Mouse (Mus musculus): ENCODE data around the gene Siglecf.
A peak's percentile ranks its signal among the peaks of the same experiment; 100 is the strongest.

Gene Siglecf

DNA sequence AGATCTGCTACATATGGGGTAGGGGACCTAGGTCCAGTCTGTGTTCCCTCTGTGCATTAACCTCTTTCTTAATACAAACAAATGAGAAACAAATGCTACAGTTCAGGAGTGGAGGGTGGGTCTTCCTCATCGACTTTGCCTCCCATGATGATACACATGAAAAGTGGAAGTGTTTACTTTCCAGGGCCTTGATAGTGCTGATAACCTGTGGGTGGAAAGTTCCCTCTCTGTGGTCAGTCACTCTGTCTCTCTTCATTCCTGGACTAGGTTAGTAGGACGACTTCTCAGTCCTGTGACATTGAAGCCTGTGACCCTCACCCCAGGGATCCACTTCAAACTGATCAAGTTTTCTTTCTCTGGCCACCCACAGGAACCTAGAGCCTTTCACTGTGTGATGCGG lies at the start of gene Siglecf:
Gene Siglecf, plus strand, starts transcription at position 188 of the 400 bp plus-strand sequence.
- no peak for DNase-seq (ENCODE audit: low read depth, low spot score)

DNA sequence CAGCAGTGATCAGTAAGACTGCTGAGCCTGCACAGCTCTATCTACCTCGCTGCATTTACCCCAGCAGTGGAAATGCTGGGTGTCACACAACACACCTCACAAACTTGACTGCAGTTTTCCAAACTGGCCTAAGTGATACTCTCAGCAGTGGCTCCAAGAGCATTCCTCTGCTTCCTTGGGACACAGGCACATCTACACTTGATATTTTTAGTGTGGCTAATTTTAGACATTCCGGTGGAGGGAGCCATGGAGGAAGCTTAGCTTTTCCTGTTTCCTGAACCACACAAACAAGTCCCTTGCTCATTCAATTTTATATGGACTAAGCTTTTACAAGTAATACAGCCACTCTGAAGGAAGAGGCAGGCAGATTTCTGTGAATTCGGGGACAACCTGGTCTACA lies 45.9 kb upstream of the Siglecf start:
- DNase-seq (ENCODE audit: low read depth, low spot score): no peak

DNA sequence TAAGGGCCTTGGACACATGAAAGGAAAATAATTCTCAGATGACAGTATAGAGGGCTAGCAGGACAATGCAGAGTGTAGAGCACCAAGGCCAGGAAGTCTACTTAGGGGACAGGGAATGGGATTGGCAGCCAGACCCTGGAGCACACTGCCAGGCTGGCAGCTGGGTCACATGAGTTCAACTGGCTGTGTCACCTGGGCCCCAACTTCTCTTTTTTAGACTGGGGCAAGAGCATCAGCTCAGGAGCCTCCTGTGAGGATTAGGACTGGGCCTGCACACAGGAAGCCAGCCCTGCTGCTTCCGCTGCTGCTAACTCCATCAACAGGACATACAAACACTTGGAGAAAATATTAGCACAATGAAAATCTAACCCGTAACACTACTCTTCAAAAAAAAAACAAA lies 42.1 kb upstream of the Siglecf start:
- no peak for DNase-seq (ENCODE audit: low read depth, low spot score)

DNA sequence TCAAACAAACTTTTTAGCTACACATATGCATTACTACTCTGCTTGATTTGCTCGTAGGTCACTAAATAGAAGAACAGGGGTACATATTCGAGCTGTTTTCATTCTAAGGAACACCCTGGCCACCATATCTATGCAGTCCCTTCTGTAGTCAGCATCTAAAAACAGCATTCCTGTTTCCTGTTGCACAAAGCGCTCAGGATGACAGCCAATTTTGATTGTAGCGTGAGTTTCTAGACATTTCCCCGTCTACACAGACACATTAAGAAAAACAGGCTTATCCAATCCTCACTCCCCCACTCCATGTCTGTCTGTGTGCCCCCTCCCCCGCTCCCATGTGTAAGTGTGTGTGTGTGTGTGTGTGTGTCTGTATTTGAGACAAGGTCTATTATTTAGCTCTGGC lies 39.5 kb upstream of the Siglecf start:
- peak; percentile 6 for DNase-seq (ENCODE audit: low read depth, low spot score)

DNA sequence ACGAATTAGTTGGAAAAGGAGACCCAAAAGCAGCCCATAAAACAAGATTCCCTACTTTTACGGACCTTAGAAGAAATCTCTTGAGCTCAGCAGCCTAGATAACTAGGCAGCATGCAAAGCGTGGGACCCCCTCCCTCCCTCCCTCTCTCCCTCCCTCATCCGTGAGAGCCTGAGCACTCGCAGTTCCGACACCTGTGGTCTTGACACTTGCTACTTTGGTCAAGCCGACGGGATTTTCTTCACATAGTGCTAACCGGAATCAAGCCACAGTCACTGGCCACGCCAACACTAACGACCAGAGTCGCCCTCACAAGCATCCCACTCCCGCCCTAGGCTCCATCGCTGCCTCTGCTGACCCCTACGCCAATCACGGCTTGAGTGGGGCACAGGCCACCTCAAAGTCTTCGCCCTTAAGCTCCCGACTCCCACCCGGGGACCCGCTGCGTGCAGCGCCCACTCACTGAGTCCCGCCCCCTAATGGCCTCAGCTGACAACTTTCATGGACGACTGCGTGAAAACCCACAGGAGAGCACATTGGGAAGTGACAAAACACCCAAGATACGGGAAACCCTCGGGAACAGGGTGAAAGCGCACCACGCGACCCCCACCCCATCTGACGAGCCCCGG lies 38.6 kb upstream of the Siglecf start:
- no peak for DNase-seq (ENCODE audit: low read depth, low spot score)

DNA sequence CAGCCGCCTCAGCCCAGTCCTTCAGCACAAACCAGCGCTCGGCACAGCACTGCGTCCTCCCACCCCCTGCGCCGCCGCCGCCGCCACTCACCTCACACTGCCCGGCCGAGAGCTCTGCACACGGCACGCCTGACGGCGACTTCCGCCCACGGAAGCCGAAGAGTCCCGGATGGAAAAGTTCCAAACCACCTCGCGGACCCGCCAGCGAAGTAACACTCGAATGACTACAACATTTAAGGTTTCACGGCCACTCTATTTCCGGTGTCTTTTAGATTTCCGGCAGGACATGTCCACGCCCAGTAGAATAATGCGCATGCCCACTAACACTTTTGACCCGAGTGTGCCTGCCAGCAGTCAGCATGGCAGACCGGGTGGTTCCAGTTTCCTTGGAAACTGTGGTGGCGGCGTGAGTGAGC lies 38.1 kb upstream of the Siglecf start, which contains the start of gene Zfp715:
Gene Zfp715, minus strand, starts transcription at position 282 of the 416 bp plus-strand sequence.
- peak; percentile 93 for DNase-seq (ENCODE audit: low read depth, low spot score)

DNA sequence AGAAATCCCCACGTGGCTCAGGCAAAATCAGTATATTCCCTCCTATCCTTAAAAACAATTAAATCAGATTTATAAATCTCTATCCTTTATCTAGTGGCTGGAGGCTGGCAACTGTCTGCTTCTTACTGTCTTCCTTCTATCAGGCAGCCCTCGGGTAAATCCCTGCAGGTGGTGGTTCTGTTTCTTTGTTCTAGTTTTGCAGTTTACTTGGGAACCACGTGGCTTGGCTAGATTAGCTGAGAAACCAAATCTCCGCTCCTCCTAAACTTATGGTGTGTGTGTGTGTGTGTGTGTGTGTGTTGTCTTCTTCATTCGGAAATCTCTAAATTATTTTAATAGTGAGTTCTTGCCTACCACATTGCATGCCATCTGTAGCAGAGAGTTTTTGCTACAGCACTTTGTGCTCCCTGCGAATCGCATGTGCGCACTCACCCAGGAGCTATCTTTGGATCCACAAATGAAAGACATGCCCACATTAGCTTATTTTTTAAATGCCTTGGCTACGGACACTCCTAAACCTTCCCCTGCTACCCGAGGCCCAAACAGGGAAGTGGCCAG lies 24.8 kb upstream of the Siglecf start:
- no peak for DNase-seq (ENCODE audit: low read depth, low spot score)

DNA sequence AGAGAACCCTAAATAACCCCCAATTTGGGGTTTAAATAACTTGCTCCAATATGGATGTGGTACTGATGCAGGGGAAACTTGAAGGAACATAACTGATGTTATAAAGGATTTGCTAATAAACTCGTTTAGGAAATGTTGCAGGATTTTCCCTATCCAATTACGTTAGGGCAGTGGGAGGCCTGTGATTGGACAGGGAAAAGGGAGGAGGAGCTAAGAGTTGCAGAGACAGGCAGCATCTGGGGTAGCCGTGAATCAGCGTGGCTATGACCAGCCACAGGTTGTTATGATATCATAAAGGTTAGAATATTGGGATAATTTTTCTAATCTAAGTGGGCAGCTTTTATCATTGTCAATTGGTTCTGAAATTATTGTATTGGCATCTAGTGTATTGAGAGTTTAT lies 23.0 kb upstream of the Siglecf start:
- DNase-seq (ENCODE audit: low read depth, low spot score): no peak

DNA sequence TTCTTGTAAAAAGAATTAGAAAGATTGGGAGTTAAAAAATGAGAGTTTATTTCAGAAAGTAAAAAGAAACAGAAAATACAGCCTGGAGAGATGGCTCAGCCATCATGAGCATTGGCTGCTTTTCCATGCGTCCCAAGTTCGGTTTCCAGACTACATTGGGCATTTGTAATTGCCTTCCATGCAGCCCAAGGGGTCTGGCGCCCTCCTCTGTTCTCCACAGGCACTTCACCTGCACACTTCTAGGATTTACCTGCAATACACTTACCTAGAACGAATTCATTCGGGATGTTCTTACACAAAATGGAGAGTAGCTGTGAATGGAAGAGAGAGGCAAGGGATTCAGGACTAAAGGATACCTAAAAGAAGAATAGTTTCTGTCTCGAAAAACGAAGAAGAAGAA lies 17.9 kb upstream of the Siglecf start:
- peak; percentile 21 for DNase-seq (ENCODE audit: low read depth, low spot score)

DNA sequence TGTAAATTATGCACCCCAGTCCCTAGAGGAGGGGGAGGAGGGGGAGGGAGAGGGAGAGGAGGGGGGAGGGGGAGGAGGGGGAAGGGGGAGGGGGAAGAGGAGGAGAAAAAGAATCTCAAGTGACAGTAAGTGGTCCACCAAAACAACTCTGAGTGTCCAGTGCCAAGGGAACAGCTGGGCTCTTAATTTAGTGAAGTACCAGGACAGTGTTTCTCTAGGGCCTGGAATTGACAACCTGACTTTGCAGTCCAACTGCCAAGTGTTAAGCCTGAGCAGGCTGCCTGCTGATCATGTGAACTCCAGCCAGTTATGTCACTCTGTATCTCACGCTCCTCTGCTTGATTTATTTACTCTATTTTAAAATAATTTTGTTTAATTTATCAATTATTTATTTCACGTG lies 17.2 kb upstream of the Siglecf start:
- DNase-seq (ENCODE audit: low read depth, low spot score): no peak

DNA sequence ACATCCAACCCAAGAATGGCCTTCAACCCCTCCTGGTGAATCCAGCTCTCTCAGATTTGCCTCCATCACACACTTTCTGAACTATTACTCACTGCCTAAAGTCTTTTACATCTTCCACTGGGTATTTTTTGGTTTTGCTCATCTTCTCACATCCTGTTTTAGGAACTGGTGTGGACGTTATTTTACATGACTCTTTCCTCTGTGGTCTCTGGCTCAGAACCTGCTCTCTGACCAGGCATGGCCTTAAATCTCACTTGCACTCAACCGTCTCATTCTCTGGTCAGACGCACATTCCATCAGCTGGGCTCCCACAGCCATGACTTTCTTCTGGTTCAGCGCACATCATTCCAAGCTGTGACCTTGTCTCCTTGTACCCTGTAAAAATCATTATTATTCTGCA lies 10.4 kb upstream of the Siglecf start:
- no peak for DNase-seq (ENCODE audit: low read depth, low spot score)

DNA sequence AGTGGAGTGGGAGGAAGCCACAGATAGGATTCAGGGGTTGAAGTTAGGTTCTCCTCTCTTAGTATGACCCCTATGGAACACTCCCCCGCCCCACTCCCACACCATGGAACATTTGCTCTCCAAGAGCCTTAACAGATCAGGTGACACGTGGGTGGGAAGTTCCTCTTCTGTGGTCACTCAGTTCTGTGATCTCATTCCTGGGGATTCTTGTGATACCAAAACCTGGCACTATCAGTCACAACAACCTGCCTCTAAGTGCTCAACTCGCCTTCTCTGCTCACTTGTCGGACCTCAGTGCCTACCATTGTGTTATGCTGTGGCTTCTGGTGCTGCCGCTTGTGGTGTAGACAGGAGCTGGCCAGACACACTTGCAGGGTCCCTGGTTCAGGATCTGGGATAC lies 8.0 kb upstream of the Siglecf start:
- DNase-seq (ENCODE audit: low read depth, low spot score): no peak

DNA sequence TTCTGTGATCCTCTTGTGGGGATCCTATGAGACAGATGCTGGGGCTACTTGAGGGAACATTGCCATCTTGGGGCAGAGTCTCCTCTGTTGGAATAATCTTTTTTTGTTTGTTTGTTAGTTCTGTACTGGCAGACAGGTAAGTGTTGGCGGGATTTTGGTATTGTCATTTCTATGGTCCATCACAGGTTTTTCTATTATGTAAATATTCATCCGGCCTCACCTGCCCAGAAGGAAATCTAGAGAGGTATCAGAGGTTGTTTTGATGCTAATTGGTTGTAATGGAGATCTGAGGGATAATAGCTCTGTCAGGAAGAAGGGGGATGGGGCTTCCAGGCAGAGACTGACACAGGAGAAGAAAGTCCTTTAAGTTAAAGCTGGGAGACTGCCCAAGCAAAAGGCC lies 7.1 kb upstream of the Siglecf start:
- no peak for DNase-seq (ENCODE audit: low read depth, low spot score)

DNA sequence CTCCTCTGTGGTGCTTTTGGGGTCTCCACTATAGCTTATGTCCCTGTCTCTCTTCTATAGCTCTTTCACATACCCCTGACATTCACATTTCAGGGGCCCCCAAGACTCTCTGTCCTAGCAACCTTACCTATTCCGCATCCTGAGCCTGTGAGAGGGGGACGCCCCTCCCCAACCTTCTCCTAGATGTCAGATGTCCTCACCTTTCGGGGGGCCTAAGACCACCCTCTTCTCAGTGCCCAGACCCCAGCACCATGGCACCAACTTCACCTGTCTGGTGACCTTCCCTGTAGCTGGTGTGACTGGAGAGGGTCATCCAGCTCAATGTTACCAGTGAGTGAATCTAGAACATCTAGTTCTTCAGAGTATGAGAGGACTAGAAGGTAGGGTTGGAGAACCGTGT lies 6.7 kb upstream of the Siglecf start:
- DNase-seq (ENCODE audit: low read depth, low spot score): no peak

DNA sequence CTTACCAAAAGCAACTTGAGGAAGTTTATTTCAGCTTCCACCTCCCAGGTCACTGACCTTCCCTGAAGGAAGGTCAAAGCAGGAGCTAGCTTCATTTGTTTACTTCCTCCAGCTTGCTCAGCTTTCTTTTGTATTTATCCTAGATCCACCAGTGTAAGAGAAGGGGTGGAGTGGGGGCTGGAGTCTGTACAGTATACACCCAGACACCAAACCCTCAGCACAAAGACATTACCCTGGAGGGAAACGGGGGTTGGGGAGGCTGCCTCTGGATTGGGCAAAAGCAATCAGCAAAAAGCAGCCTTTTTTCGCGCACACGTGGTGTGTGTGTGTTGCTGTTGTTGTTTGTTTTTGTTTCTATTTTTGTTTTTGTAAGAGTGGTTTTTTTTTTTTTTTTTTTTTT lies 5.0 kb upstream of the Siglecf start:
- DNase-seq (ENCODE audit: low read depth, low spot score): no peak

DNA sequence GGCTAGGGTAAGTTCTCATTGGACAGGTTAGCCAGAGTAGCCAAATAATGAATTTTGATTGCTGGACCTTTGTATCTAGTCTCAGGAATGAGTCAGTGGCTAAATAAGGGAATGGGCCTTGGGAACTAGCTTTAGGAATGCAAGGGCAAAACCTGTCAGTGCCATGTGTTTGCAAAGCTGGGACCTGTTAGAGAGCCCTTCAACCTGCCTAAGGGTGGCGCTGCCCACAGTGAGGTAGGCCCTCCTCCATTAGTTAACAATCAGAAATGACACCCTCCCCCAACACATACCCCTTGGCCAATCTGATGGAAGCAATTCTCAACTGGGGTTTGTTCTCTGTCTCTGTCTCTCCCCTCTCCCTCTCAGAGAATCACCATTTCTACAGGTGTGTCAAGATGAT lies 4.6 kb upstream of the Siglecf start:
- DNase-seq (ENCODE audit: low read depth, low spot score): no peak

DNA sequence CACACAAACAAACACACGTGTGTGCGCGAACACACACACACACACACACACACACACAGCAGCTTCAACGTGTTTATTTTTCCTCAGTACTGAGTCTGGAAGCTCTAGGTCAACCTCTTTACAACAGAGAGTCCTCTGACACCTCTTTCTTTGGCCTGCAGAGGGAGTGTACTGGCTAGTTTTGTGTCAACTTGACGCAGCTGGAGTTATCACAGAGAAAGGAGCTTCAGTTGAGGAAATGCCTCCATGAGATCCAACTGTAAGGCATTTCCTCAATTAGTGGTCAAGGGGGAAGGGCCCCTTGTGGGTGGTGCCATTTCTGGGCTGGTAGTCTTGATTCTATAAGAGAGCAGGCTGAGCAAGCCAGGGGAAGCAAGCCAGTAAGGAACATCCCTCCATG lies 1.5 kb upstream of the Siglecf start:
- DNase-seq (ENCODE audit: low read depth, low spot score): peak; percentile 7

DNA sequence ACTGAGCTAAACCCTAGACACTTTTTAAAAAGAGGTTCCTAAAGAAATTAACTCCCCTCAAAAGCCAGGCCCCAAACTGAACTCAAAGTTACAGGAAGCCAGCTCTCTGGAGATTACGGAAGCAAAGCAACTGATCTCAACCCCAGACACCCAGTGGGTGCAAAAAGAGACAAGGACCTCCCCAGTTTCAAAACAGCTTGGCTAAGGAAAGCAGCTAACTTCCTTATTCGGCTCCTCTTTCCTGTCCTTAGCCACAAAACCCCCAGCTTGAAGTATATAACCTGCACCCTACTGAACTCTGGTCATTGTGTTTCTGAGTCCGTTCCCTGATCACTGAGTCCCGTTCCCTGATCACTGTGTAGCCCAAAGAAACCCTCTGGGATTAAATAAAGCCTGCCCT lies 2.0 kb downstream of the Siglecf start:
- no peak for DNase-seq (ENCODE audit: low read depth, low spot score)

DNA sequence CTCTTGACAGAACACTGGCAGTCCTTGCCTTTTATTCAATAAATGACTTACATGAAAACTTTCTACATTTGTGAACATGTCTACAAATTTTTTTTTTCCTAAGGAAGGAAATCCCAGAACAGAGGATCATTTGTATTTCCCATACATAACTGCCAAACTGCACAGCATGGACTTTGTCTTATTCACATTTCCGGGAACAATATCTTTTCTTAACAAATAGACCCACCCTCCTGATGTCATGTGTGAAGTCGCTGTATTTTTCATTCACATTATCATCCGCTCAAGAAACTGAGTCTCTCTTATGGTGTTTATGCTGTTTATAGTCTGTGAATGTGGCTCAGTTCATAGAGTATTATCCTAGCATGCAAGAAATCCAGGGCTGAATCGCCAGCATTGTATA lies 2.6 kb downstream of the Siglecf start:
- DNase-seq (ENCODE audit: low read depth, low spot score): no peak

DNA sequence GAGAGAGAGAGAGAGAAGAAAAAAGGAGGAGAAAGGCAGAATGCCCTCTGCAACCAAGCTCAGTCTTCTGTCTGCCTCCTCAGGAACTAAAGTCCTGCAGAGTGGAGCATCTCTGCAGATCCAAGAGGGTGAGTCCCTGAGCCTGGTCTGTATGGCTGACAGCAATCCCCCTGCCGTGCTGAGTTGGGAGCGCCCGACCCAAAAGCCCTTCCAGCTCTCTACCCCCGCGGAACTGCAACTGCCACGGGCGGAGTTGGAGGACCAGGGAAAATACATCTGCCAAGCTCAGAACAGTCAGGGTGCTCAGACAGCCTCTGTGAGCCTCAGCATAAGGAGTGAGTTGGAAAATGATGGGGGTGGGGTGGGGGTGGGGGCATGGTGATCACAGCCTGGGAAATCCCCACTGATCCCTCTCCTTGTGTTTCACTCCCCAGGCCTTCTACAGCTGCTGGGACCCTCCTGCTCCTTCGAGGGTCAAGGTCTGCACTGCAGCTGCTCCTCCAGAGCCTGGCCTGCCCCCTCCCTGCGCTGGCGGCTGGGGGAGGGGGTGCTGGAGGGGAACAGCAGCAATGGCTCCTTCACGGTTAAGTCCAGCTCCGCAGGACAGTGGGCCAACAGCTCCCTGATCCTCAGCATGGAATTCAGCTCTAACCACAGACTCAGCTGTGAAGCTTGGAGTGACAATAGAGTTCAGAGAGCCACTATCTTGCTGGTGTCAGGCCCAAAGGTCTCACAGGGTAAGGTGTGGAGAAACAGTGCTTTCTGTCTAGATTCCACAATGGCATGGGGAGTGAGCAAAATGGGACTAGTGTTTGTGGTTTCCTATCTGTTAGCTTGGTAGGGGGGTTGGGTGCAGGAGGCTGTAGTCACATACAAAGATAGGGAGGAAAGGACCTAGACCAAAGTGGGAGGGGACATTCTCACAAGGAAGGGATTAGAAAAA lies 4.0 kb downstream of the Siglecf start:
- no peak for DNase-seq (ENCODE audit: low read depth, low spot score)

DNA sequence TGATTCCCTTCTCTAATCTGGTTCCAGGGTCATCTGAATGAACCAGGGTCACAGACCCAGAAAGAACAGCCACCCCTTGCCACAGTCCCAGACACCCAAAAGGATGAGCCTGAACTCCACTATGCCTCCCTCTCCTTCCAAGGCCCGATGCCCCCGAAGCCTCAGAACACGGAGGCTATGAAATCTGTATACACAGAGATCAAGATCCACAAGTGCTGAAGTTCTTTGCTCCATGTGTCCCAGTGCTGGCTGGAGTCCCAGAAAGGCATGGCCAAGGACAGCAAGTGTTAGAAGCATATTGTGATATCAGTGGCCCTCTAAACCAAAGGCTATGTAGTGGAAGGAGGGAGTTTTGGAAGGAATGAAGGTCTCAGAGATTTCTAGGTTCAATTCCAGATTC lies 7.4 kb downstream of the Siglecf start:
- DNase-seq (ENCODE audit: low read depth, low spot score): no peak

DNA sequence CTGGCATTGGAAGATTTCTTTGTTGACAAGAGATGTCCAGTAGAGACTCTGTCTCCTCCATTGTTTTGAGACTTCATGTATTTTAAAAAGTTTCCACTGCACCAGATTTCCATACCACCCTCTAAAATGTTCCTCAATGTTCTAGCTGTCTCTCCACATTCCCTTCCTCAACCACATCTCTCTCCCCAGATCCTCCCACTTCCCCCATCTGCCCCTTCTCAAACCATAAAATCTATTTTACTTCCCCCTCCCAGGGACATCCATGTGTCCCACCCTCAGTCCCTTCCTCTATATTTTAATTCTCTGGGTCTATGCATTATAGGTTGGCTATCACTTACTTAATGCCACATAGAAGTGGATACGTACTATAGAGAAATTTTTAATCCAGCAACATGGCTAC lies 10.3 kb downstream of the Siglecf start:
- no peak for DNase-seq (ENCODE audit: low read depth, low spot score)

DNA sequence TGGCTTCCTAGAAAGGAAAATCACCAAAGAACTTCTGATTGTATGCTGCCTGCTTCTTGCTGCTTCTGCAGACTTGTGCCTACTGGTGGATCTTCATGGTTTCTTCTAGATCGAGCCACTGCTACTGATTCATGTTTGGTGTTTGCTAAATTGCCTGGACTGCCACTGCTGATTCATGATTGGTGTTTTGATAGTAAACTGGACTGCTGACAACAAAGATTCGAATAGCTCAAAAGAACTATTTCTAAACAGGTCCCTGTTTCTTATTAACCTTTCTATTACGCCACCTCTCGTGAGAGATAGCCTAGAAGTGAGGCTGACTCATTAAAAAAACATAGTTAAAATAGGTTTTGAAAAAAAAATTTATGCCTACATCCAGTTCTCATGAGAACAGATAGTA lies 10.9 kb downstream of the Siglecf start:
- no peak for DNase-seq (ENCODE audit: low read depth, low spot score)

All from CD4-positive, CD25-positive, alpha-beta regulatory T cell, adult 2 months (primary cell).